9 mouse cellular contexts compared by ENCODE assay signal in genomic region chr3:88136945-88137494, GRCm38 (mm10). TPM values are rescaled to one million over a fixed set of nuclear protein-coding genes. Genes with fewer than 3 reads are reported as not detected.
DNase-seq lines count a peak whose midpoint lies in the region; ATAC-seq and TF ChIP-seq lines count a peak whose summit lies in the region.
"Had no signal": no experiment of that assay in that cellular context is flagged by ENCODE, and none has a peak within 500 bp of the region (broad histone marks: within the 10 kb centered on the region; RNA-seq: fewer than 3 reads in every experiment).

No protein-coding gene starts in this region.

- 73% methylated on average over 4 of the region's 4 CpGs for WGBS in heart, embryonic 12.5 days
- WGBS in intestine, embryonic 15.5 days, result 78% methylated on average over 4 of the region's 4 CpGs
- WGBS in stomach, embryonic 16.5 days, result 74% methylated on average over 4 of the region's 4 CpGs

- peaks cover 61% of the 10 kb centered on the region for H3K4me1 ChIP-seq in heart, embryonic 12.5 days (replicated peaks)
- H3K4me1 ChIP-seq in testis, adult 2 months (ENCODE audit: control insufficient read depth, insufficient read depth, low read length), result peaks cover 37% of the 10 kb centered on the region
- peaks cover 36% of the 10 kb centered on the region for H3K4me1 ChIP-seq in intestine, embryonic 15.5 days (replicated peaks)
- peaks cover 35% of the 10 kb centered on the region for H3K4me1 ChIP-seq in stomach, embryonic 16.5 days (ENCODE audit: control insufficient read depth, insufficient read depth, low read length)

- H3K9ac ChIP-seq in heart, embryonic 12.5 days, result peak overlapping the region; percentile 54; the same call in 1 of the 2 replicates
- H3K9ac ChIP-seq in intestine, embryonic 15.5 days, result no peak overlapping the region
- H3K9ac ChIP-seq in stomach, embryonic 16.5 days (ENCODE audit: low read length), result peak overlapping the region; percentile 86
- H3K9ac ChIP-seq: liver, embryonic 14.5 days had no signal

- TF ChIP-seq POLR2A in testis, adult 2 months (IDR thresholded peaks at IDR 0.05; ENCODE audit: control insufficient read depth, low read depth, low read length), result no peak

- no peaks in the 10 kb centered on the region for H3K9me3 ChIP-seq in heart, embryonic 12.5 days (replicated peaks)
- H3K9me3 ChIP-seq in intestine, embryonic 15.5 days, result no peaks in the 10 kb centered on the region
- H3K9me3 ChIP-seq in stomach, embryonic 16.5 days (replicated peaks; ENCODE audit: control insufficient read depth, low read length), result no peaks in the 10 kb centered on the region

- no peak for DNase-seq in heart, adult 8-10 months (ENCODE audit: low spot score)
- no peak for DNase-seq in testis, postnatal 10 days (ENCODE audit: low spot score)
- no peak for DNase-seq in urinary bladder, postnatal 10 days (ENCODE audit: low spot score)
- no peak for DNase-seq in thymus, postnatal 10 days (ENCODE audit: low spot score in 2 of 2)

- H3K4me2 ChIP-seq in heart, embryonic 12.5 days, result peak overlapping the region; percentile 78
- H3K4me2 ChIP-seq in intestine, embryonic 15.5 days (replicated peaks), result peak overlapping the region; percentile 93; the same call in 1 of the 2 replicates
- 0 out of 2 replicates have a peak overlapping the region, but pooled peaks have one; percentile 95 for H3K4me2 ChIP-seq in stomach, embryonic 16.5 days (ENCODE audit: low read depth, low read length)

- no peak for ATAC-seq in heart, embryonic 12.5 days (ENCODE audit: insufficient number of reproducible peaks, low FRiP score)
- ATAC-seq in intestine, embryonic 15.5 days, result no peak
- no peak for ATAC-seq in stomach, embryonic 16.5 days (ENCODE audit: insufficient read depth, low FRiP score)

- H3K4me3 ChIP-seq in heart, embryonic 12.5 days, result no peak overlapping the region
- no peak overlapping the region for H3K4me3 ChIP-seq in testis, adult 2 months (ENCODE audit: control insufficient read depth, low read depth, low read length)
- no peak overlapping the region for H3K4me3 ChIP-seq in intestine, embryonic 15.5 days (replicated peaks)
- no peak overlapping the region for H3K4me3 ChIP-seq in stomach, embryonic 16.5 days (replicated peaks; ENCODE audit: low read length)

- no peak for TF ChIP-seq CTCF in testis, adult 2 months (IDR thresholded peaks at IDR 0.05; ENCODE audit: control insufficient read depth, insufficient read depth, insufficient replicate concordance, low read depth, low read length)

- H3K27ac ChIP-seq in heart, embryonic 12.5 days (ENCODE audit: poor library complexity, severe bottlenecking), result peak overlapping the region; percentile 100
- H3K27ac ChIP-seq in testis, adult 2 months (ENCODE audit: control insufficient read depth, insufficient read depth, low read depth, low read length), result peak overlapping the region; percentile 47
- no peak overlapping the region for H3K27ac ChIP-seq in intestine, embryonic 15.5 days
- no peak overlapping the region for H3K27ac ChIP-seq in stomach, embryonic 16.5 days (ENCODE audit: low read length)
- H3K27ac ChIP-seq: liver, embryonic 14.5 days had no signal

- no peaks in the 10 kb centered on the region for H3K36me3 ChIP-seq in heart, embryonic 12.5 days
- H3K36me3 ChIP-seq in testis, adult 2 months (ENCODE audit: control insufficient read depth, insufficient read depth, low read length), result no peaks in the 10 kb centered on the region
- no peaks in the 10 kb centered on the region for H3K36me3 ChIP-seq in intestine, embryonic 15.5 days
- H3K36me3 ChIP-seq in stomach, embryonic 16.5 days (ENCODE audit: control insufficient read depth, insufficient read depth, low read length), result no peaks in the 10 kb centered on the region

- no peaks in the 10 kb centered on the region for H3K27me3 ChIP-seq in heart, embryonic 12.5 days (replicated peaks)
- no peaks in the 10 kb centered on the region for H3K27me3 ChIP-seq in testis, adult 2 months (ENCODE audit: control insufficient read depth, insufficient read depth, low read length)
- H3K27me3 ChIP-seq in intestine, embryonic 15.5 days (replicated peaks), result no peaks in the 10 kb centered on the region
- no peaks in the 10 kb centered on the region for H3K27me3 ChIP-seq in stomach, embryonic 16.5 days (ENCODE audit: control insufficient read depth, insufficient read depth, low read length)

RNA-seq across cellular contexts. Expression of gene Mef2d, which starts 5.2 kb away (rescaled TPM):
- 53.5 and 56.6 TPM in 2 replicates for polyA plus RNA-seq in heart, embryonic 12.5 days (2016; fragmentation: Nextera tagmentation; extraction: Ambion mirVana)
- 100 to 1,000 TPM; 125 to 139 (median 131) TPM for total RNA-seq in heart, adult 8-10 months (2022)
- polyA plus RNA-seq in testis, adult 2 months (2012; rRNA removed), result 16.0 and 17.6 TPM in 2 replicates
- 19.7 and 20.8 TPM in 2 replicates for polyA plus RNA-seq in intestine, embryonic 15.5 days (2015; fragmentation: Nextera tagmentation; extraction: Ambion mirVana)
- 15.4 and 18.2 TPM in 2 replicates for polyA plus RNA-seq in stomach, embryonic 16.5 days (2015; fragmentation: Nextera tagmentation; extraction: Ambion mirVana)

RNA-seq across cellular contexts. Expression of gene Iqgap3, which starts 55.2 kb away (rescaled TPM):
- 32.3 and 36.8 TPM in 2 replicates for polyA plus RNA-seq in heart, embryonic 12.5 days (2016; fragmentation: Nextera tagmentation; extraction: Ambion mirVana)
- total RNA-seq in heart, adult 8-10 months (2022), result under 1 TPM; 0.22 to 0.80 (median 0.45) TPM
- polyA plus RNA-seq in testis, adult 2 months (2012; rRNA removed), result 3.8 and 4.9 TPM in 2 replicates
- 16.7 and 17.0 TPM in 2 replicates for polyA plus RNA-seq in intestine, embryonic 15.5 days (2015; fragmentation: Nextera tagmentation; extraction: Ambion mirVana)
- polyA plus RNA-seq in stomach, embryonic 16.5 days (2015; fragmentation: Nextera tagmentation; extraction: Ambion mirVana), result 17.1 and 22.0 TPM in 2 replicates

RNA-seq across cellular contexts. Expression of gene Ttc24, which starts 58.9 kb away (rescaled TPM):
- polyA plus RNA-seq in heart, embryonic 12.5 days (2016; fragmentation: Nextera tagmentation; extraction: Ambion mirVana), result not detected in 2 replicates
- total RNA-seq in heart, adult 8-10 months (2022), result not detected
- polyA plus RNA-seq in testis, adult 2 months (2012; rRNA removed), result 176 and 193 TPM in 2 replicates
- not detected in 2 replicates for polyA plus RNA-seq in intestine, embryonic 15.5 days (2015; fragmentation: Nextera tagmentation; extraction: Ambion mirVana)
- polyA plus RNA-seq in stomach, embryonic 16.5 days (2015; fragmentation: Nextera tagmentation; extraction: Ambion mirVana), result not detected in 2 replicates
- polyA plus RNA-seq: liver, embryonic 14.5 days had no signal

Comparison
In these comparisons a context has a peak if more than half of its experiments do, and no peak if none do; other contexts are left out.
1. H3K27ac ChIP-seq: peak in heart, embryonic 12.5 days (single experiment) and testis, adult 2 months (single experiment); none in intestine, embryonic 15.5 days (single experiment) and stomach, embryonic 16.5 days (single experiment).
2. RNA of gene Ttc24, which starts 58.9 kb away (polyA plus RNA-seq): 176 to 193 TPM in testis, adult 2 months; not detected in heart, embryonic 12.5 days, not detected in intestine, embryonic 15.5 days and not detected in stomach, embryonic 16.5 days; every median in the first group is over 100 times any median in the second.
3. Peak in every context shown above with its lines, with median percentiles within 50 percentile points of each other: H3K4me2 ChIP-seq.